Mouse (Mus musculus): ENCODE measurements around the gene Tspyl3. TPM values are rescaled to one million over a fixed set of nuclear protein-coding genes. Genes with fewer than 3 reads are reported as not detected.

Tspyl3 gene
- polyA plus RNA-seq, 1 experiment: 3.9 TPM

DNA sequence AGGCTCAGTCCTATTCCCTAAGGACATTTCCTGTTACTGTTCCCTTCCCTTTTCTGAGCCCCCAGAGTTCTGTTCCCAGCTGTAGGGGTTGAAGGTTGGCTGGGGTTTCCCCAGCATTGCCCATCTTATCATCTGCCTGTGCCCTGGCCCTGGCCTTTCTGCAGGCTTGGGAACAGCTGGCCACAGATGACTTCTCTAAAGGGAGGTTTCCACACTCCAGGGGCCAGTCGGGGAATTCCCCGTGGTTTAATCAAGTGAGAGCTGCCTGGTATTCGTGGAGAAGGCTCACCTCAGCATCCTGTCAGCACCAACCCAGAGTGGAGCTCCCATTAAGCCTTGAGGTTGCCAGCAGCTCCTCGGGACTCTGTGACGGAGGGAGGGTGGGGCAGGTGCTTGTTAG is 26.8 kb downstream of the Tspyl3 start:
- no peak for TF ChIP-seq POLR2A (IDR thresholded peaks at IDR 0.05; ENCODE audit: insufficient read depth, low read length)
- TF ChIP-seq EP300 (IDR thresholded peaks at IDR 0.05; ENCODE audit: insufficient read depth, low read depth, low read length): no peak
- TF ChIP-seq CTCF (IDR thresholded peaks at IDR 0.05; ENCODE audit: low read depth, low read length): no peak

DNA sequence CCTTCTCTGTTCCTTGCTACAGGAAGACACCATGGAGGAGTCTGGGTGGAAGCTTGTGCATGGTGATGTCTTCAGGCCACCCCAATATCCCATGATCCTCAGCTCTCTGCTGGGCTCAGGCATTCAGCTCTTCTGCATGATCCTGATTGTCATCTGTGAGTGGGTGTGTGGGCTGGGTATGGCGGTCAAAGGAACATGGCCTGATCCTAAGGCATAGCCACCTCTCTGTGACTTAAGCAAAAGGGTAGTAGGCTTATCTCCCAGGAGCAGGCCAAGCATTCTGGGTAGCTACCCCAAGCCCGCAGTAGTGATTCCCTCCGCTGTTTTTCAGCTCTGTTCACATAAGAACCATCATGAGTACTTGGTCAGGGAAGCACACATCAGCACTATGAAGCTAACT is 31.0 kb downstream of the Tspyl3 start:
- no peaks in the 10 kb centered on the region for H3K9me3 ChIP-seq (replicated peaks; ENCODE audit: control insufficient read depth, insufficient read depth, low read length, poor library complexity, severe bottlenecking)
- TF ChIP-seq POLR2A (IDR thresholded peaks at IDR 0.05; ENCODE audit: insufficient read depth, low read length): no peak
- no peak for TF ChIP-seq EP300 (IDR thresholded peaks at IDR 0.05; ENCODE audit: insufficient read depth, low read depth, low read length)
- no peak for TF ChIP-seq CTCF (IDR thresholded peaks at IDR 0.05; ENCODE audit: low read depth, low read length)
- H3K27ac ChIP-seq (ENCODE audit: insufficient read depth, low read length): no peak overlapping the region
- peaks cover 28% of the 10 kb centered on the region for H3K36me3 ChIP-seq (ENCODE audit: control insufficient read depth, insufficient read depth, low read length, poor library complexity, severe bottlenecking)
- H3K27me3 ChIP-seq (ENCODE audit: control insufficient read depth, insufficient read depth, low read length, poor library complexity, severe bottlenecking): no peaks in the 10 kb centered on the region
- H3K4me3 ChIP-seq (ENCODE audit: low read depth, low read length): no peak overlapping the region
- H3K9ac ChIP-seq (ENCODE audit: low read depth, poor library complexity, severe bottlenecking): no peak overlapping the region
- no peaks in the 10 kb centered on the region for H3K4me1 ChIP-seq (ENCODE audit: control insufficient read depth, insufficient read depth, low read length)

More for the DNA sequence above, 26.8 kb downstream of the Tspyl3 start:
- no peak overlapping the region for H3K27ac ChIP-seq (ENCODE audit: insufficient read depth, low read length)
- no peaks in the 10 kb centered on the region for H3K4me1 ChIP-seq (ENCODE audit: control insufficient read depth, insufficient read depth, low read length)
- H3K9ac ChIP-seq (ENCODE audit: low read depth, poor library complexity, severe bottlenecking): no peak overlapping the region
- no peak overlapping the region for H3K4me3 ChIP-seq (ENCODE audit: low read depth, low read length)
- H3K9me3 ChIP-seq (replicated peaks; ENCODE audit: control insufficient read depth, insufficient read depth, low read length, poor library complexity, severe bottlenecking): no peaks in the 10 kb centered on the region
- peaks cover 23% of the 10 kb centered on the region for H3K36me3 ChIP-seq (ENCODE audit: control insufficient read depth, insufficient read depth, low read length, poor library complexity, severe bottlenecking)
- H3K27me3 ChIP-seq (ENCODE audit: control insufficient read depth, insufficient read depth, low read length, poor library complexity, severe bottlenecking): no peaks in the 10 kb centered on the region

DNA sequence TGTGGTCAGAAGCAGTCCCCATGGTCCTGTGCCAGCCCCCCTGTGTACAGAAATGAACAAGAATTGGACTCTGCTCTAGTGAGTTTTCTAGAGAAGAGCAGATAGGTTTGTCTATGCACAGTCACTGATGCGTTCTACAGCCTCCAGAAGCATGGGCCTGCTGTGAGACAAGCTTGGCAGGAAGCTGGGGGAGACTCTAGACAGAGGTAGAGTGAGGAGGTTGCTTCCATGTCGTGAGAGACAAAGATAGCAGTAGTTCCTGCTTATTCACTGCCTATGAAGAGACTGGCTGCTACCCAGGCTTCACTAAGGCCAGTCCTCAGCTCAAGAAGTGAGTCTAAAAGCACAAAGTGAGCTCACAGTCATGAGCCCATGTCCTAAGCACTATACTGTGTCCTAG is 34.0 kb downstream of the Tspyl3 start:
- Histone ChIP-seq H3K9ac (ENCODE audit: low read depth, poor library complexity, severe bottlenecking) (no peak overlapping the region), H3K4me1 (ENCODE audit: control insufficient read depth, insufficient read depth, low read length) (no peaks in the 10 kb centered on the region), H3K27ac (ENCODE audit: insufficient read depth, low read length) (no peak overlapping the region), H3K9me3 (replicated peaks; ENCODE audit: control insufficient read depth, insufficient read depth, low read length, poor library complexity, severe bottlenecking) (no peaks in the 10 kb centered on the region), H3K36me3 (ENCODE audit: control insufficient read depth, insufficient read depth, low read length, poor library complexity, severe bottlenecking) (peaks cover 29% of the 10 kb centered on the region), H3K27me3 (ENCODE audit: control insufficient read depth, insufficient read depth, low read length, poor library complexity, severe bottlenecking) (no peaks in the 10 kb centered on the region), H3K4me3 (ENCODE audit: low read depth, low read length) (no peak overlapping the region)
- TF ChIP-seq CTCF (IDR thresholded peaks at IDR 0.05; ENCODE audit: low read depth, low read length) (no peak), POLR2A (IDR thresholded peaks at IDR 0.05; ENCODE audit: insufficient read depth, low read length) (no peak), EP300 (IDR thresholded peaks at IDR 0.05; ENCODE audit: insufficient read depth, low read depth, low read length) (no peak)

DNA sequence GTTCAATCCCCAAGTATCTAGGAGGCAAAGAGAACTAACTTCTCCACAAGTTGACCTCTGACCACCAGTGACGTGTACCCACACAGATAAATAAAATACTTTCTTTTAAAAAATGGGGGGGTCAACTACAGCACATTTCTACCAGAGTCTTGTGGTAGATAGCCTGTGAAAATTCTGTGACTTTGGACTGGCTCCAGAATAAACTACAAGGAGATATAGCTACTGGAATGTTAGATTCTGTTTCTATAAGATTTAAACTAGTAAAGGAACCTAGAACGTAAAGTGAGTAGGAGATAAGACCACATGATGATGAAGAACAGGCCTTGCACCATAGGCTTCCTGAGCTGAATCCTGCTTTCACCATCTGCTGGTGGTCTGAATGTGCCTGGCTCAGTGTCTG is 37.4 kb downstream of the Tspyl3 start:
- no peaks in the 10 kb centered on the region for H3K4me1 ChIP-seq (ENCODE audit: control insufficient read depth, insufficient read depth, low read length)
- no peak overlapping the region for H3K27ac ChIP-seq (ENCODE audit: insufficient read depth, low read length)
- H3K9ac ChIP-seq (ENCODE audit: low read depth, poor library complexity, severe bottlenecking): no peak overlapping the region
- TF ChIP-seq CTCF (IDR thresholded peaks at IDR 0.05; ENCODE audit: low read depth, low read length) (no peak), POLR2A (IDR thresholded peaks at IDR 0.05; ENCODE audit: insufficient read depth, low read length) (no peak), EP300 (IDR thresholded peaks at IDR 0.05; ENCODE audit: insufficient read depth, low read depth, low read length) (no peak)
- no peaks in the 10 kb centered on the region for H3K27me3 ChIP-seq (ENCODE audit: control insufficient read depth, insufficient read depth, low read length, poor library complexity, severe bottlenecking)
- no peak overlapping the region for H3K4me3 ChIP-seq (ENCODE audit: low read depth, low read length)
- peaks cover 45% of the 10 kb centered on the region for H3K36me3 ChIP-seq (ENCODE audit: control insufficient read depth, insufficient read depth, low read length, poor library complexity, severe bottlenecking)
- H3K9me3 ChIP-seq (replicated peaks; ENCODE audit: control insufficient read depth, insufficient read depth, low read length, poor library complexity, severe bottlenecking): no peaks in the 10 kb centered on the region

DNA sequence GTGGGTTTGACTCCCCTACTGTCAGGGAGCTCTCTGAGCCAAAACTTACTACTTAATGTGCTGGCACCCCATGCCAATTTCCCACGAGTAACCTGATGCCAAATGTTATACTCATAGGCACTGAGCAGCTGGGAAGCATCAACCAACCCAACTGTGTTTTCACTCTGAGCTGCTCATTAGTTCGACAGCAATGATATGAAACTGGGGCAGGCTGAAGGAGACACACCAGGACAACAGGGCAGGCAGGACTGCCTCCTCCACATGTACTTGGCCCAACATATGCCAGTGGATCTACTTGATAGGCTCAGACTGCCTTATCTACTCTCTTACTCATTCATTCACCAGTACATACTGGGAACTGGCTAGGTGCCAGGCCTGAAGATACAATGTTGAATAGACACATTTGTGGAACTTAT is 39.1 kb downstream of the Tspyl3 start:
- no peaks in the 10 kb centered on the region for H3K9me3 ChIP-seq (replicated peaks; ENCODE audit: control insufficient read depth, insufficient read depth, low read length, poor library complexity, severe bottlenecking)
- no peak for TF ChIP-seq EP300 (IDR thresholded peaks at IDR 0.05; ENCODE audit: insufficient read depth, low read depth, low read length)
- TF ChIP-seq CTCF (IDR thresholded peaks at IDR 0.05; ENCODE audit: low read depth, low read length): no peak
- no peak for TF ChIP-seq POLR2A (IDR thresholded peaks at IDR 0.05; ENCODE audit: insufficient read depth, low read length)
- no peaks in the 10 kb centered on the region for H3K4me1 ChIP-seq (ENCODE audit: control insufficient read depth, insufficient read depth, low read length)
- peaks cover 54% of the 10 kb centered on the region for H3K36me3 ChIP-seq (ENCODE audit: control insufficient read depth, insufficient read depth, low read length, poor library complexity, severe bottlenecking)
- no peaks in the 10 kb centered on the region for H3K27me3 ChIP-seq (ENCODE audit: control insufficient read depth, insufficient read depth, low read length, poor library complexity, severe bottlenecking)
- H3K27ac ChIP-seq (ENCODE audit: insufficient read depth, low read length): no peak overlapping the region
- no peak overlapping the region for H3K9ac ChIP-seq (ENCODE audit: low read depth, poor library complexity, severe bottlenecking)
- H3K4me3 ChIP-seq (ENCODE audit: low read depth, low read length): no peak overlapping the region

DNA sequence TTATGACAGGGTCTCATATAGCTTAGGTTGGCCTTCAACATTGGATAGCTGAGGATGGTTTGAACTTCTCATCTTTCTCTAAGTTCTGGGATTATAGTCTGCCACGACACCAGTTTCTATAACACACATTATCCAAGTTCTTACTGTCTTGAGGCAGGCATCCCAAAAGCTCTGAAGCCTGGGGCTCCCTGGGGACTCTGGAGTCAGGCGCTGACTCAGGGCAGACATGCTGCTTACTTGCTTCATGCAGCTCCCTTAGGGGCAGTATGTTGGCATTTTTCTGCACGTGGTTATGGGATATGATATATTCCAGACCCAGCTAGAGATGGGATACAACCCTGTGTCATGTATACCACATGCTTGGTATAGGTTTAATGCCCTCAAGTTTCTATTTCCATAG is 45.3 kb downstream of the Tspyl3 start:
- H3K27me3 ChIP-seq (ENCODE audit: control insufficient read depth, insufficient read depth, low read length, poor library complexity, severe bottlenecking): no peaks in the 10 kb centered on the region
- H3K4me3 ChIP-seq (ENCODE audit: low read depth, low read length): no peak overlapping the region
- H3K9me3 ChIP-seq (replicated peaks; ENCODE audit: control insufficient read depth, insufficient read depth, low read length, poor library complexity, severe bottlenecking): no peaks in the 10 kb centered on the region
- H3K27ac ChIP-seq (ENCODE audit: insufficient read depth, low read length): no peak overlapping the region
- peaks cover 40% of the 10 kb centered on the region for H3K36me3 ChIP-seq (ENCODE audit: control insufficient read depth, insufficient read depth, low read length, poor library complexity, severe bottlenecking)
- no peak for TF ChIP-seq CTCF (IDR thresholded peaks at IDR 0.05; ENCODE audit: low read depth, low read length)
- no peak for TF ChIP-seq EP300 (IDR thresholded peaks at IDR 0.05; ENCODE audit: insufficient read depth, low read depth, low read length)
- TF ChIP-seq POLR2A (IDR thresholded peaks at IDR 0.05; ENCODE audit: insufficient read depth, low read length): no peak
- H3K9ac ChIP-seq (ENCODE audit: low read depth, poor library complexity, severe bottlenecking): no peak overlapping the region
- H3K4me1 ChIP-seq (ENCODE audit: control insufficient read depth, insufficient read depth, low read length): no peaks in the 10 kb centered on the region
